Mouse (Mus musculus) common myeloid progenitor, adult 5-6 weeks (primary cell): ENCODE measurements around the gene Sumo2. TPM values are rescaled to one million over a fixed set of nuclear protein-coding genes. Genes with fewer than 3 reads are reported as not detected.
"Not testable (repeated sequence)": the region's sequence is repeated elsewhere in the genome, so short reads cannot be mapped to it uniquely, and the experiment has no call there.

ENCODE experiments used
- ATAC-seq: replicated peaks from 2 replicates; pipeline ENCODE4 v1.8.0; 2016; ENCODE audit warnings: low read depth, mild to moderate bottlenecking, moderate TSS enrichment, inconsistent platforms; ENCODE audit not compliant: poor library complexity, severe bottlenecking
- total RNA-seq: library from RNA; stranded (forward); fragments of 200-1000, 187-1606 nt; gene quantifications from 2 replicates; pipeline ENCODE4 v1.2.3, GENCODE M21; 2017

The Sumo2 gene
- 592 and 605 TPM in 2 replicates for total RNA-seq

DNA sequence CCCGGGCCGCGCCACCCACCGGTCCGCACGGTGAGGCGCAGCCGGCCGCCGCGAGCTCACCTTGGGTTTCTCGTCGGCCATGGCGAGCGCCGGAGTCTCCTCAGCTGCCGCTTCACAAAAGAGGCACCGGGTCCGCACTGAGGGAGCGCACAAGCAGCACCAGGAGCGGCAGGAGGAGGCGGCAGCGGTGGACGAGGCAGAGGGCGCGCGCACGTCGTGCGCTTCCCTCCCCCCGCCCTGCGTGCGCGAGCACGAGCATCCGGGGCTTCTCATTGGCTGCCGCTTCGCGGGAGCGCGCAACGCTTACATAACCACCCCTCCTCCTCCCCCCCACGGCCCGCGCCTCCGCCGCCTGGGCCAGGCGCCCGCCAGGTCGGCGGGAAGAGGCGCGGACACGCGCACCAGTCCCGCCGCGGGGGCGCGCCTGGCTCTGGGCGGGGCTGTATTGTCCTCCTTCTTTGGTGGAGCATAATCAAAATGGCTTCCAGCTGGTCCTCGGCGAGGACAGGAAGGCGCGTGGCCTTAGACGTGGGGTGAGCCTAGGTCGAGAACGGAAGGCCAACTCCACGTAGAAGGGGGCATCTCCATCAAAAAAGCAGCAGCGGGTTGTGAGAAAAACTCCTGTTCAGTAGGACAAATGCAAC, at the start of gene Sumo2:
TSS of gene Sumo2 (minus strand) at position 239 of the 644 bp plus-strand sequence.
- peak; percentile 94 for ATAC-seq

- no peak for ATAC-seq
Observed at GRCm38 (mm10) chr11:115585573-115586100, 49.6 kb upstream of the Sumo2 start.

DNA sequence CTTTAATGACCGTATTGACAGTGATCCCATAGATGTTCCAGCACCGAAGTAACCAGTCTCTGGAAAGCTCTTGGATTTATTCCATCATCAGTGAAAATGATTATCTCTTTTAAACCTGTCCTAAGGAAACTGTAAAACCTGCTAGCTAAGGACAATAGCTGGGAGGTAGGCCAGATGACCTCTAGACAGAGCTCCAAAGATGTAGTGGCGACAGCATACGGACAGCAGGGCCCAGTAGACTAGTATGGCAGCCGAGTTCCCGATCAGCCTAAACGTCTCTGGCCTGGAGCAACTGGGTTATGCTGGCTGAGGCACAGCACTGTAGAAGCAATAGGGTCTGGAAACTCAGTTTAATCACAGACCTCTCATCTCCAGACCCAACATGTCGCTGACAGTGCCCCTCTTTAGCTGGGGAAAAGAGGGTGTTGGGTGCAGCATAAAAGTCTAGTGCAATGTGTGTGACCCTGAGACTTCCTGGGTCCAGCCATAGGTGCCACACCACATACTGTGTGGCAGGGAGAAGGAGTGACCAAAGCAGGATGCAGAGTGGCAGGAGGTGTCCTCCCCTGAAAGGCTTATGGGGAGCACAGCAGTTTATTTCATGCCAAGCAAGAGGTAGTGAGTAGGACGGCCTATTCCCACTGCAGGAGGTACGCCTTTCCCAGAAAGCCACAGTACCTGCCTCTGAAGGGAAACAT, 48.4 kb upstream of the Sumo2 start:
- no peak for ATAC-seq

DNA sequence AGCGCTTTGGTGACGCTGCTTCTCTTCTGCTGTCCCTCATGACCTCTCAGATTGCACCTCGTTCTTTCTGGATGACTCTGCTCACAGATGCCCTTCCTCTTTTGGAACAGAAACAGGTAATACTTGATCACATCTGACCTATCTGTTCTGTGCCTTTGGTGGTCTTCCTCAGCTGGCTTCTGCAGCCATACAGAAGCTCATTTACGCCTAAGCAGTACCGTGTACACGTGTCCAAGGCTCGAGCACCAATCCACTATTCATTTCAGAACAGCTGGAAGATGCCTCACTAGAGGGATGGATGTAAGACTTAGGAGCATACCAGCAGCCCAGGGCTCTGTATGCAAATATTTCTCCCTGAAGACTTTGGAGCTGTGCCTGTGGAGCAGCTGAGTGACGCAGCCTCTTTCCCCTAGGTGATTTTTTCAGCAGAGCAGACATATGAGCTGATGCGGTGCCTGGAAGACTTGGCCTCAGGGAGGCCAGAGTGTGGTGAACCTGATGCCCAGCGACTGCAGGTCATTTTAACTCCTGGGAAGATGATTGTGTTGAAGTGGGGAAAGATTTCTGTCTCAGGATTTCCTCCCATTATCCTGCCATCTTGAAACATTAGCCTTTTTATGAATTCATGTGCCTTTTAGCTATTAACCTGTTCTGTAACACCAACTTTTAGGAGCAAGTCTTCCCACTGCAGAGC, 47.0 kb upstream of the Sumo2 start:
- ATAC-seq, result no peak

- peak; percentile 68 for ATAC-seq
Observed at GRCm38 (mm10) chr11:115579080-115579479, 43.0 kb upstream of the Sumo2 start.

GRCm38 (mm10) chr11:115564961-115565360, 28.9 kb upstream of the Sumo2 start:
- no peak for ATAC-seq

- peak; percentile 97 for ATAC-seq
Observed at GRCm38 (mm10) chr11:115564064-115564809, 28.2 kb upstream of the Sumo2 start, which contains the start of gene Nup85. Nup85 (plus strand) TSS chr11:115564434.

DNA sequence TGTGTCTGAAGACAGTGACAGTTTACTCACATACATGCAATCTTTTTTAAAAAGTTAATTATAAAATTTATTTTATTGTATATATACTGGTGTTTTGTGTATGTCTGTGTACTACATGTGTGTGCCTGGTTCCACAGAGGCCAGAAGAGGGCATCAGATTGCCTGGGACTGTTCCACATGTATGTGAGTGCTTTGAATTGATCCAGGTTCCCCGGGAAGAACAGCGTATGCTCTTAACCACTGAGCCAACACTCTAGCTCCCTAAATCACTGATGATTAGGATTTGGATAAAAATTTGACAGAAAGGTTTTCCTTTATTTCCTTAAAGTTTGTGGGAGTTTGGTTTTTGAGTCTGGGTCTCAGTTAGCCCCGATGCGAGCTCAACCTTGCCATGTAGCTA, 27.3 kb upstream of the Sumo2 start:
- ATAC-seq, result 0 out of 2 replicates have a peak, but pooled peaks have one; percentile 39

- no peak for ATAC-seq
Observed at GRCm38 (mm10) chr11:115555717-115556116, 19.6 kb upstream of the Sumo2 start.

DNA sequence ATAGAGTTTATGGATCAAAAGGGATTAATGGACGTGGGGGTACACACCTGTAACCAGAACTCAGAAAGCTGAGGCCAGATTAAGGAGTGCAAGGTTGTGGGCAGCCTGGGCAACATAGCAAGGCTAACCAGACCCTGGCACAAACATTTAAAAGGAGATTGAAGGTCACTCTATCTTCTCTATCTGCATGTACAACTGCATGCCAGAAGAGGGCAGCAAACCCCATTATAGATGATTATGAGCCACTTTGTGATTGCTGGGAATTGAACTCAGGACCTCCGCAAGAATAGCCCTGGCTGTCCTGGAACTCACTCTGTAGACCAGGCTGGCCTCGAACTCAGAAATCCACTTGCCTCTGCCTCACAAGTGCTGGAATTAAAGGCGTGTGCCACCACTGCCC, 16.7 kb upstream of the Sumo2 start:
- ATAC-seq, result 0 out of 2 replicates have a peak, but pooled peaks have one; percentile 45

DNA sequence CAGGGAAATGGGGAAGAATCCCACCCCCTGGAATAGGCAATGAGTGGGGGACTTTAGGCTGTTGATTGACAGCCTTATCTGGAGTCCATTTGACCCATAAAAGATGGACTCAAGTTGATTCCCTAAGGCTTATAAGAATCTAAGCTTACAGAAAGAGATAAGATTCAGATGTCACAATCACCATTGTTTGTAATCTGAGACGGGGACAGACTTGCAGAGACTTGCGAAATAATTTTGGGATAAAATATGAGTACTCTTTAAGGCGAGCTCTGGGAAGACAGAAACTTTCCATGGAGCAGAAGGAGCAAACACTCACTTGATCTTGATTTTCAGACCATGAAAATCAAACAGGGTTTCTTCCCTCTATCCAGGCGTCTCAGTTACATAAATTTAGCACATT, 7.5 kb upstream of the Sumo2 start:
- no peak for ATAC-seq

- ATAC-seq, result 0 out of 2 replicates have a peak, but pooled peaks have one; percentile 17
Observed at GRCm38 (mm10) chr11:115538045-115538444, 2.0 kb upstream of the Sumo2 start.

- ATAC-seq, result no peak
Observed at GRCm38 (mm10) chr11:115536856-115537568, 936 bp upstream of the Sumo2 start.

GRCm38 (mm10) chr11:115535401-115536037, 557 bp downstream of the Sumo2 start:
- ATAC-seq, result peak; percentile 6; the same call in 1 of the 2 replicates

- no peak for ATAC-seq
Observed at GRCm38 (mm10) chr11:115534759-115535371, 1.2 kb downstream of the Sumo2 start.

GRCm38 (mm10) chr11:115526446-115526845, 9.6 kb downstream of the Sumo2 start:
- not testable (repeated sequence) for ATAC-seq

GRCm38 (mm10) chr11:115522703-115523102, 13.4 kb downstream of the Sumo2 start:
- ATAC-seq, result no peak

GRCm38 (mm10) chr11:115522238-115522637, 13.8 kb downstream of the Sumo2 start:
- ATAC-seq, result no peak
